Mouse (Mus musculus) lung, embryonic 16.5 days (tissue): ENCODE data around the gene AL731706.1. TPM values are rescaled to one million over a fixed set of nuclear protein-coding genes. Genes with fewer than 3 reads are reported as not detected.

Source experiments
- ATAC-seq: fragments of 200-750 bp; cut with Nextera tagmentation; 2 replicates; pipeline ENCODE4 v1.8.0; 2017; ENCODE audit warnings: low read depth, mild to moderate bottlenecking, moderate library complexity
- H3K27ac ChIP-seq: fragments of 300-500 bp; sonication (generic); 2 replicates; pipeline ENCODE4 v1.5.1; 2014; ENCODE audit warnings: mild to moderate bottlenecking, control low read depth, low read length
- H3K27me3 ChIP-seq: fragments of 300-500 bp; sonication (generic); 2 replicates; pipeline ENCODE4 v1.6.1; 2014; ENCODE audit warnings: low read depth, low read length, mixed read lengths; ENCODE audit not compliant: control insufficient read depth, insufficient read depth
- H3K36me3 ChIP-seq: fragments of 300-500 bp; sonication (generic); 2 replicates; pipeline ENCODE4 v1.6.1; 2014; ENCODE audit warnings: low read length; ENCODE audit not compliant: control insufficient read depth, insufficient read depth
- H3K4me1 ChIP-seq: fragments of 300-500 bp; sonication (generic); replicated peaks from 2 replicates; pipeline ENCODE4 v1.6.1; 2014; ENCODE audit warnings: low read length, mixed read lengths; ENCODE audit not compliant: control insufficient read depth, insufficient read depth
- H3K4me2 ChIP-seq: fragments of 300-500 bp; sonication (generic); 2 replicates; pipeline ENCODE4 v1.6.1; 2014; ENCODE audit warnings: low read depth, low read length, control low read depth
- H3K4me3 ChIP-seq: fragments of 300-500 bp; sonication (generic); 2 replicates; pipeline ENCODE4 v1.5.1; 2014; ENCODE audit warnings: mild to moderate bottlenecking, low read length, control low read depth
- H3K9ac ChIP-seq: fragments of 300-500 bp; sonication (generic); 2 replicates; pipeline ENCODE4 v1.6.1; 2014; ENCODE audit warnings: low read length, control low read depth
- H3K9me3 ChIP-seq: fragments of 300-500 bp; sonication (generic); 2 replicates; pipeline ENCODE4 v1.6.1; 2016; ENCODE audit warnings: low read length; ENCODE audit not compliant: control insufficient read depth
- WGBS: fragments of 180-500 bp; shearing (Covaris S2); extraction: QIAGEN DNeasy Blood & Tissue Kit; methylation state at CpG from one replicate; pipeline ENCODE4 v1.1.7; 2014; 5-methylcytosine and 5-hydroxymethylcytosine counted together
- polyA plus RNA-seq: library from polyadenylated mRNA; unstranded; fragments of >200 nt; fragmentation: Nextera tagmentation; extraction: Ambion mirVana; gene quantifications from 2 replicates; pipeline ENCODE4 v1.2.1, GENCODE M21; 2015

Gene AL731706.1
- polyA plus RNA-seq, 1 experiment from 2014 or later: 27.9 TPM

DNA sequence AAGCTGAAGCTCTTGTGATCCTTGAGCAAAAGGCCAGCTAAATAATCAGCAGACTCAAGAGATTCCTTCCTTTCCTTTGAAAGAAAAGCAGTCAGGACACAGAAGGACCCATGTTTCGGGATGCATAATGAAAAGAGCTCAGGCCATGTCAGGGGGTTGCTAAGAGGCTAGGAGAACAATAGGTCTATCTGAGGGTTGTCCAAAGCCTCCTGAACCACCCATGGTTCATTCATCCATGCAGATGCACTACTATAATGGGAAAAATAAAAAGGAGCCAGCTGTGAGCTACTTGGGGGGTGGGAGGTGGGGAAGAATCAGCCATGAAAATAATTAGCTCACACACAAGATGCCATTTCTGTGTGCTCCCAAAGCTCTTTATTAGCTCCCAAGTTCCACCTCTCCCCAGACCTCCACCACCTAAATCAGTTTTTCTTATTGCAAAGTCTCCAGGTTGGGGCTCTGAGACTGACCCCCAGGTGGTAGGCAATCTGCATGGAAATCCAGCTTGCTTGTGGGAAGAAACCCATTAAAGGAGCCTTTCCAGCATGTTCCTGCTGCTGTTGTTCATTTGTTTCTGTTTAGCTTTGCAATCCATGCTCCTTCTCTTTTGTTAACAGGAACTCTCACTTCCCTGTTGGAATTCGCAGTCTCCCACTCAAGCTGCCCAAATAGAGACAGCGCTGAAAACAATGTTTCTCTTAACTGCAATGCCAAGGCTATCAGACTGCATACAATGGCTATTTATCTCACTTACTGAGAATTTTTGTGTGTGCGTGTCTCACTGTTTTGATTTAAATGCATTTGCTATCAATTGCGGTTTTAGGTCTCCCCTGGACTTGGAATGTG is 36.4 kb downstream of the AL731706.1 start:
- WGBS: 49% methylated on average over 5 of the region's 5 CpGs
- Histone ChIP-seq H3K9ac (no peak overlapping the region), H3K4me1 (no peaks in the 10 kb centered on the region), H3K27ac (no peak overlapping the region), H3K4me2 (no peak overlapping the region), H3K4me3 (no peak overlapping the region), H3K9me3 (no peaks in the 10 kb centered on the region), H3K36me3 (no peaks in the 10 kb centered on the region), H3K27me3 (no peaks in the 10 kb centered on the region)
- ATAC-seq: no peak

DNA sequence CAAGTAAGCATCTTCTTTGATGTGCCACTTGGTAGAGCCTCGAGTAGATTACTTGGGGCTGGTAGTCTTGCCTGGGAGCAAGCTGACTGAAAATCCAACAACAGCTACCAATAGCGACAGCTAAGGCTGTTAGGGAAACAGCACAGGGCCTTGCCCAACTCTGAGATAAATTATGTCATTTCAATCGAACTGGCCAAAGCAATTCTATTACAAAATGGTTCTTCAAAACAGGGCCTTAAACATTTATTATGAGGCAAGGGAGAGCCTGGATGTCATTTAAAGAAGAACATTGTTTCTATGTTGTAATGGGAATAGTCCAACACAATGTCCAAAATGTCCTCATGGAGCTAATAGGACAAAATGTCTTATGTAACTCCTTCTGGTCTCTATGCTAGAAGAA is 40.8 kb downstream of the AL731706.1 start:
- Histone ChIP-seq H3K27ac (no peak overlapping the region), H3K9me3 (no peaks in the 10 kb centered on the region), H3K9ac (no peak overlapping the region), H3K4me2 (no peak overlapping the region), H3K4me1 (no peaks in the 10 kb centered on the region), H3K36me3 (no peaks in the 10 kb centered on the region), H3K27me3 (no peaks in the 10 kb centered on the region), H3K4me3 (no peak overlapping the region)
- 46% methylated on average over 3 of the region's 3 CpGs for WGBS
- ATAC-seq: no peak

DNA sequence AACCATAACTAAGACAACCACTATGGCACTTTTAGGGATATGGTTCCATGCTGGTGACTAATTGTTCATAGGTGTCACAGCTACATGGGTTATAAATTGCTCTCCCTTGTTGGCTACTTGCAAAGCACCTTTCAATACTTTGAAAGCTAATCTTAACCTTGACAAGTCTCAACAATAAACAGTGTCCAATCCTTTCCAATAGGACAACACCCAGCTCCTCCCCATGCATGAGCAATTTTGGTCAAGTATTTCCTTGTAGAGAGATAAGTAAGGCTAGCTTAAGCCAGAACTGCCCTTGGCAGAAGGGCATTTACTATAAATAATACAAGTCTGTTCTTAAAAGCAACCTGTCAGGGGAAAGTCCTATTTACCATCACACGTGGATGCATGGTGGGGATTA is 53.2 kb downstream of the AL731706.1 start:
- Histone ChIP-seq H3K4me1 (0 out of 2 replicates have a peak, but pooled peaks cover 2% of the 10 kb centered on the region), H3K4me2 (no peak overlapping the region), H3K27me3 (no peaks in the 10 kb centered on the region), H3K27ac (no peak overlapping the region), H3K4me3 (no peak overlapping the region), H3K9me3 (no peaks in the 10 kb centered on the region), H3K9ac (no peak overlapping the region), H3K36me3 (no peaks in the 10 kb centered on the region)
- ATAC-seq: no peak
- 39% methylated on average over 1 of the region's 1 CpGs for WGBS

DNA sequence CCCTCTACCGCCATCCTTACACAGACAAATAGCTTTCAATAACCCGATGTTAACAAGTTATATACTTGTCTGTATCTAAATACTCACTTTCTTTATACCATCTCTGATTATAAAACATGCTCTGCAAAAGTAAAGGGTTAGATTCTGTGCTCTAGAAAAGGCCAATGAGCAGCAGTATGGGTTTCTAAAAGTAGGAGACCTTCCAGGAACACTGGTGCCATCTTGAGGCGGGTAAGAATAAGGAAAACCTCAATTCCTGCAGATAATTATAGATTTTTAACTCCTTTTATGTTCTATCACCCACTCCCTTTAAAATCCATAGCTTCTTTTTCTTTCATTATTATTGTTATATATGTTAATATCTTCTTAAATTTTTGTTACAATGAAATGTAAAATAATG is 55.3 kb downstream of the AL731706.1 start:
- H3K9me3 ChIP-seq: no peaks in the 10 kb centered on the region
- no peak for ATAC-seq
- H3K4me3 ChIP-seq: no peak overlapping the region
- no peak overlapping the region for H3K27ac ChIP-seq
- WGBS: 68% methylated on average over 3 of the region's 3 CpGs
- H3K36me3 ChIP-seq: no peaks in the 10 kb centered on the region
- no peak overlapping the region for H3K9ac ChIP-seq
- H3K4me1 ChIP-seq: 0 out of 2 replicates have a peak, but pooled peaks cover 2% of the 10 kb centered on the region
- H3K4me2 ChIP-seq: no peak overlapping the region
- no peaks in the 10 kb centered on the region for H3K27me3 ChIP-seq

DNA sequence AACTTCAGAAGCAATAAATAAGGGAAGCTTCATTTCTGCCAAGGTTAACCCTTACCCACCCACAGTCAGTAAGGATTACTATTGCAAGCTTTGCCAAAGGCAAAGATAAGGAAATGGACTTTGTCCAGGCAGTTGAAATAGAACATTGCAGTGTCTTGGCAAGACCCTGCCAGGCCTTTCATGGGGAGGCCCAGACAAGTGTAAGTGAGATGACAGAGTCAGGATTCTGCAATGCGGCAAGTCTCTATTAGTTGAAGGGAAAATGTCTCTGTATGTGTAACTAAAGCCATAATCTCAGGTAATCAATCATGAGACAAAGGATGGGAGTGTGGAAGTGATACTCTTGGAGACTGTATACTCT is 56.5 kb downstream of the AL731706.1 start:
- ATAC-seq: peak; percentile 85
- no peaks in the 10 kb centered on the region for H3K36me3 ChIP-seq
- H3K27me3 ChIP-seq: no peaks in the 10 kb centered on the region
- 0 out of 2 replicates have a peak, but pooled peaks cover 2% of the 10 kb centered on the region for H3K4me1 ChIP-seq
- H3K9ac ChIP-seq: no peak overlapping the region
- H3K4me3 ChIP-seq: no peak overlapping the region
- H3K4me2 ChIP-seq: no peak overlapping the region
- 50% methylated on average over 1 of the region's 1 CpGs for WGBS
- H3K27ac ChIP-seq: no peak overlapping the region
- no peaks in the 10 kb centered on the region for H3K9me3 ChIP-seq

DNA sequence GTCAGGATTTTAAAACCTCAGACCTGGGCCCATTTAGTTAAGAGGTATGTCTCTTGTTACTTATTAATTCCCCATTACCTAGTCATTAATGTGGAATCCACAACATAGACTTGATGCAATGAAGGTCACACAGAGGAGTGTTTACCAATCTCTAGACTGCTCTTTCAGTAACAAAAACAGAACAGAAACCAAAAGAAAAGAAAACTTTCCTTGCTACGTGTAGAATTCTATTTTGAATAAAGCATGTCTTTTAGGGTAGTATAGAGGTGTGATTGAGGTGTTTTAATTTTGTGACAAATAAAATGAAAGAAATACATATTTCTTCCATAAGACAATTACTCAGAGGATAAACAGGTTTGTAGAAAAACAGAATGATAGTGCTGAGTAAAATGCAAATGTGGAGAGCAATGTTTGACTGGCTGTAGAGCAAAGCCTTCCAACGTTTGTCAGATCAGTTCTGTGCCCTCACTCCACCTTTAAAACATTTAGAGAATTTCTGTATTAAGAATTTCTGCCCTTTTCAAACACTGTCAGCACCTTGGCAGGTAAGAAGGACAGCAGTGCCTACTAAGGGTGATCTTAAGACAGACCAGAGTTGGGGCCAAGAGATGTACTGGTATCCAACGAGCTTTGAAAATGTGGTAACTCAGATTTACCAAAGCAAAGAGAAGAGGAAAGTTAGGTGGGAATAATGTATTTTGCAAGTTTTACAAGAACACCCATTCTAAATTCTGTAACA is 57.0 kb downstream of the AL731706.1 start:
- 58% methylated on average over 3 of the region's 3 CpGs for WGBS
- H3K27ac ChIP-seq: no peak overlapping the region
- no peak overlapping the region for H3K9ac ChIP-seq
- H3K4me1 ChIP-seq: 0 out of 2 replicates have a peak, but pooled peaks cover 2% of the 10 kb centered on the region
- no peak overlapping the region for H3K4me2 ChIP-seq
- H3K4me3 ChIP-seq: no peak overlapping the region
- no peaks in the 10 kb centered on the region for H3K36me3 ChIP-seq
- no peaks in the 10 kb centered on the region for H3K27me3 ChIP-seq
- no peak for ATAC-seq
- no peaks in the 10 kb centered on the region for H3K9me3 ChIP-seq

DNA sequence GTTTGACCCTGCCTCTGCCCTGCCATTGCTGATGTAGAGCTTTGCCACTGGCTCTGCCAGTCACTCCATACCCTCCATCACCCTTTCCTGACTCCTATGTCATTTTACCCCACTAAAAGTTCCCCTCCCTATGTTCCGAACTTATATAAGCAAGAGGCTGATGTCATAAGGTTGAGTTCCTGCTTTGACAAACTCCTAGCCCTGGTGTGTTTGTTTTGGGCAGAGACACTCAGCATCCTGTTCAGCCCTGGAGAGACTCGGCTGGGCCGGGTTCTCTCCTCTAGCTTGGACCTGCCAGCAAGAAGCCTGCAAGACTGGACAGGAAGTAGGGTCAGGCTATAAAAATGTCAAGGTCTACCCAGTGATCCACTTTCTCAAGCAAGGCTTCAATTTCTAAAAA is 58.3 kb downstream of the AL731706.1 start:
- no peak for ATAC-seq
- WGBS: 41% methylated on average over 3 of the region's 3 CpGs
- H3K4me2 ChIP-seq: no peak overlapping the region

More for the DNA sequence above, 58.3 kb downstream of the AL731706.1 start:
- Histone ChIP-seq H3K27me3 (no peaks in the 10 kb centered on the region), H3K9me3 (no peaks in the 10 kb centered on the region), H3K4me1 (0 out of 2 replicates have a peak, but pooled peaks cover 2% of the 10 kb centered on the region), H3K4me3 (no peak overlapping the region), H3K27ac (no peak overlapping the region), H3K36me3 (no peaks in the 10 kb centered on the region), H3K9ac (no peak overlapping the region)

Other genes starting within 250 kb of the AL731706.1 start
- gene Snap25, start 177.9 kb downstream of the AL731706.1 start, polyA plus RNA-seq: 1.4 and 2.0 TPM in 2 replicates
- gene AL731706.2, start 5.7 kb downstream of the AL731706.1 start, polyA plus RNA-seq: 31.8 and 41.3 TPM in 2 replicates
- 6.0 and 7.3 TPM in 2 replicates for gene Slx4ip, start 171 bp downstream of the AL731706.1 start, polyA plus RNA-seq
- 12.8 and 13.4 TPM in 2 replicates for gene Mkks, start within 50 bp of the AL731706.1 start, polyA plus RNA-seq
- gene Jag1, start 225.3 kb upstream of the AL731706.1 start, polyA plus RNA-seq: 12.1 and 16.1 TPM in 2 replicates